Mouse (Mus musculus) bone marrow macrophage, adult 2 months (primary cell): ENCODE measurements at regions not wholly inside any gene's neighbourhood (a gene's known extent, or its start where the extent isn't known, plus 50 kb on each side); places are given as distances from the start of the nearest gene placed in this dataset.

ENCODE experiments used
- CTCF ChIP-seq: IDR thresholded peaks from 2 replicates; pipeline ENCODE4 v1.5.1; 2012; ENCODE audit warnings: low read depth, mild to moderate bottlenecking, low read length, moderate library complexity
- POLR2A ChIP-seq: IDR thresholded peaks from 2 replicates; pipeline ENCODE4 v1.6.1; 2012; ENCODE audit warnings: mild to moderate bottlenecking, low read depth, low read length, borderline replicate concordance

GRCm38 (mm10) chr14:76254565-76255501 is 144.1 kb downstream of the Nufip1 start:
- TF ChIP-seq CTCF (no peak), POLR2A (no peak)
